Mouse (Mus musculus) frontal cortex, postnatal 14 days (tissue): Measurements from ENCODE around the gene Mtfr1l.

Experiments
- DNase-seq, 2 experiments: peaks; one replicate each; pipeline ENCODE4 v3.0.0; 2022; ENCODE audit warnings: low spot score in 2 of 2

Gene Mtfr1l

DNA sequence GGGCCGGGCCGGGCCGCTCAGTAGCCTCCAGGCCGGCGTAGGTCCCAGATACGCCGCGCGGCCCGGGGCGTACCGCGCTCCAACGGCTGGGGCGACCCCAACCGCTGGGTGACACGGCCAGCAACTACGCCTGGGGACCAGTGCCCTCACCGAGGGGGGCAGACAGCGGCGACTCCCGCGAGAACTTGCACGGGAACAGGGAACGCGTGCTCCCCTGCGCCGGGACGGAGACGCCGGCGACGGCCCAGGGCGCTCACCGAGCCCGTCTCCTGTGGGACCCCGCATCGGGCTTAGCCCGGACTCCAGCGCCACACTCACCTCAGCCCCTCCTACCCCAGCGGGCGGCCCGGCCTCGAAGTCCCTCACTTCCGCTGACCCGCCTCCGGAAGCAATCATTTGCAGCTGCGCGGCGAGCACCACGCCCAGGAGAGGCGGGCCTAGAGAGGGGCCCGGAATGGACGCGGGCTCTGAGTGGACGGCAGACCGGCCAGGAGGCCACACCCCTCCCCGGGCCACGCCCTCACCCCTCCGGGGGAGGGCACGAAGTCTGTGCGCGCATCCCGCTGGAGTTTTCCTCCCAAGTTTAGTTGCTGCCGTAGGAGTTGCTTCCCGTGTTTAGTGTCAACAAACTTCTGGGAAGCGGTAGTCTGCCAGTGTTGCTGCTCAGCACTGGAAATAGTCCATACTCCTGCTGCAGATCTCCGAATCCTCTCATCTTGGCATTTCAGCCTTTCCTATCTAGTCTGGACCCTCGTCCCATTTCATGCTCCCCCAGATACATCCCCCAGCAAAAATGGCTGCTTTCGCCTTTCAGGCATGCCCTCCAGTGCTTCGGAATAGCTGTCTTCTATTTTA lies at the start of gene Mtfr1l:
TSS of gene Mtfr1l (minus strand) at position 456 of the 855 bp plus-strand sequence.
- DNase-seq: peak; percentile 94

DNA sequence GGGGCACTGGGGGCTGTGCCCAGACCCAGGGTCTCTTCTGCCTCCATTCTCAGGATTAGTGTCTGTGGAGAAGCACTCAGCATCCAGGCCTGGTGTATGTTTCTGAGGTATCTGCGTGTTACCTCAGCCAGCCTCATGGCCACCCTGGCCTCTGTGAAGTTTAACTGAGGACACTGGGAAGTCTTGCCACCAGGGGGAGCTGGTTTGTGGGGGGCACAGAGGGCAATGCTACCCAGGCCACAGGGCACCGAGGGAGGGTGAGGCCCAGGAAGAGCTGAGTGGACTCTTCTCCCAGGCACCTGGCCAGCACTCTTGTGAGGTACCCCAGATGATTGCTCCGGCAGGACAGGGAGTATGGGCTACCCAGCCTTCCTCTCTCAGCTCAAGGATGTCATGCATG lies 48.3 kb upstream of the Mtfr1l start:
- no peak for DNase-seq

DNA sequence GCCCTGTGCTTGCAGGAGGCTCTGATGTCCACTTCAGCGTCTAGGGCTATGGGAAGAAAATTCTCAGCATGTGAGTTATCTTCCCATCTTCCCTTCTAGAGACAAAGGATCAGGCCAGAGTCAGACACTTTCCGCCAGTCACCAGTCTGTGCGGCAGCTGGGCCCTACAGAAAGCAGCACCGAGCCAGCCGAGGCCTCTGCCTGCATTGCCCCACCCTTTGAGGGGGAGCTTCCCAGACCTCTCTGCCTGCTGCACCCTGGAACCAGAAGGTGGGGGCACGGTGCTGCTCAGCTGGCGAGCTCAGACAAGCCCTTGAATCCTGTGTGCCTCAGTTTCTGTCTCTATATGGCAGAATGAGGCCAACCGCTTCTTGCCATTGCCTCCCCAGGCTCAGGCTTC lies 46.2 kb upstream of the Mtfr1l start:
- DNase-seq: no peak

DNA sequence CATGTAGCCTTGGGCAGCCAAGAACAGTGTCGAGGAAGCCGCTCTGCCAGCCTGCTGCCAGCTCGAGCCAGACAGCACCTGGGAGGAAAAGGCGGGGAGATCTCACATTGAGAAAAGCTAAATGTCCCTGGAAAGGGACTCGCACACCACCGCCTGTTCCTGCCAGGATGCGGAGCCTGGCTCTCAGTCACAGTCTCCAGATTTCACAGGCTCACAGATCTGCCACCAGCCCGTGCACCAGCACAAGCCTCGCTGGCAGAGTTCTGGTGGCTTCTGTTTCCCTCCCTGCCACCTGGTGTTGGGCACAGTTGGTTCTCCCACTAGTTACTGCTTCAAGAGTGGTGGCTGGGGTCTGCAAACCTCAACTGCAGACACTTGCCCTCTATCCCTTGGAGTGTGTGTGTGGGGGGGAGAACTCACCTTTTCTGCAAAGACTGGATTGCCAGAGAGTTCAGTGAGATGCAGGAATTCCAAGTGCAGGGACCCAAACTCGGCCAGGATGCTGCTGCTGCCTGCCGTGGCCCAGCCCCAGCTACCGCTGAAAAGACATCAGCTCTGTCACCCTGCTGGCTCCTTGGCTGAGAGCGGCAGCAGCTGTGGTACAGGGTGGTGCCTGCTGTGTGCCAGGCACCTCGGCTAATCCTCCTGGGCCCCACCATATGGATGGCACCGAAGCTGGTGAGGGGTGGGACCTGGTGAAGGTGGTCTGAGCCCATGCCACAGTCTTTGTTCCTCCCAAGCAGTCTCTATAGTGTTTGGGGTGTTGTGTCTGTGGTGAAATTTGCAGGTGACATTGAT lies 45.4 kb upstream of the Mtfr1l start:
- peak; percentile 44 to 49 for DNase-seq

DNA sequence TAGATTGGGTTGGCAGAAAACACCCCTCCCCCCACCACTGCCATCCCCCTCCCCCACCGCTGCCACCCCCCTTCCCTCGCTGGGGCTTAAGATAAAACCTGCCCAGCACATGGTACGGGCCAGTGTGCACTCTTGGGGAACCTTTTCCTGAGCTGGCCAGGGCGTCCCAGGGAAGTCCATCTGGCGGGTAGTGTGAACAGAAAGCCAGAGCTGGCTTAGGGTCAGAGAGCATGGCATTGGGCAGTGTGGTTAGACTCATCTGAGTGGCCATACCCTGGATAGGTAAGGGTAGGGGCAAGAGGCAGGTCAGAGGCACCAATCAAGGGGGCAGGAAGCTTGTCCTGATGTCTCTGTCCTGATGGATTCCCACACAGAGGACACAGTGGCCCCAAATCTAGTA lies 44.4 kb upstream of the Mtfr1l start:
- no peak for DNase-seq

DNA sequence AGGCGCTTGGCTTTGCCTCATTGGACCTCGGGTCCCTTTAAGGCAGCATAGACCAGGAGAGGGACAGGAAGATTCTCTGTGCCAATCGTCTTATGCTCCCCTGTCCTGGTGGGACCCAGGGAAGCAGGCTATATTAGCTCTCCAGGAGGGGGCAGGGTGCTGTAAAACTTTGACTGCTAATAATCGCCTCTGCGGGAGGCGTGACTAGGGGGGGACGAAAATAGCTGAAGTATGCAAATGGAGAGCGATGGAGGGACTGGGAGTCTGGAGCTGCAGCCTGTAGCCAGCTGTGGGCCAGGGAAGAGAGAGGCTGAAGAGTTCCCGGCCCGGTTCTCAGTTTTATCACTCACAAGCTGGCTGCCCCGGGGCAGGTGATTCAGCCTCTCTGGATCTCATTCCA lies 44.0 kb upstream of the Mtfr1l start:
- DNase-seq: no peak

DNA sequence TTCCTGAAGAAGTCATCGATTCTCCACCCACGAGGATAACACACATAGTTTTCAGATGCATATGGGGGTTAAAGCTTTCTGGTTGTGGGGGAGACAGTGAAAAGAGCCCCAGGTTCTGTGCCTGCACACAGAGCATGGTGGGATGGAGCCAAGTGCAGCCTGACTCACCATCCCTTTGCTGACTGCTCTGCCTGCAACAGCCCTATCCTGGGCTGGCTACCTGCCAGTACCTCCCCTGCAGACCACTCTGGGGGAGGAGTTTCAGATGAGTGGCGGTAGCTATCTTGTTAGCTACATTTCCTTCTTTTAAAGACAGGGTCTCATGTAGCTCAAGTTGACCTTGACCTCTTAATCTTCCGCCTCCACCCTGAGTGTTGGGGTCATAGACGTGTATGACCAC lies 43.2 kb upstream of the Mtfr1l start:
- DNase-seq: no peak

DNA sequence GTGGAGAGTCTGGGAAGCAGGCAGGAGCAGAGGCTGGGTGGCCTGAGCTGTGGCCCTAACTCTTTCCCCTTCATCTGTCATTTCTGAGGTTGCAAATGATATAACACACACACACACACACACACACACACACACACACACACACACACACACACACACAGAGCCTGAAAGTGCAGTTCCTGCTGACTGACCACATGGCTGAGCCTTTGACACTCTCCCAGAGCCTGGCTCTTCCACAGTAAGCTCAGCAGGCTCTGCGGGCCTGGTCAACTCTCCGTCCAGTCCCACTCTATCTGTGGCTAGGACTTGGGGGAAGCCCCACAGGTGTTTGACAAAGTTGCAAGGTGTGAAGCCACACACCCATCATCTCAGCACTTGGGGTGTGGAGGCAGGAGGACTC lies 42.1 kb upstream of the Mtfr1l start:
- DNase-seq: no peak

DNA sequence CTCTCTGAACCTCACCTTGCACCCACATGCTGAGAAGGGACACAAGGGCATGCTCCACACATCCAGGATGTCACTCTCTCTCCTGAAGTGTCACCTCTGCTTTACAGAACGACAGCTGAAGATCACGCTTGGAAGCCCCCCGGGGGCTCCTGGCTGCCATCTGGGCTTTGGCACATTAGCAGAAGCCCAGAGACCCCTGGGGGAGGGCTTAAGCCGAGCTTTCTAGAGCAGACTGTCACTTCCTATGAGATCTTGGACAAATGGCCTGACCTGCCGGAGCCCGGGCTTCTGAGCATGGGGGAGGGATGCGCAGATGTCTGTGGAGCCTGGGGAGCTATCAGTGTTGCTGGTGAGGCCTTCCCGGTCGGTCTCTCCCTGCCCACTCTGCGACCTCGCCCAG lies 40.3 kb upstream of the Mtfr1l start:
- DNase-seq: no peak

DNA sequence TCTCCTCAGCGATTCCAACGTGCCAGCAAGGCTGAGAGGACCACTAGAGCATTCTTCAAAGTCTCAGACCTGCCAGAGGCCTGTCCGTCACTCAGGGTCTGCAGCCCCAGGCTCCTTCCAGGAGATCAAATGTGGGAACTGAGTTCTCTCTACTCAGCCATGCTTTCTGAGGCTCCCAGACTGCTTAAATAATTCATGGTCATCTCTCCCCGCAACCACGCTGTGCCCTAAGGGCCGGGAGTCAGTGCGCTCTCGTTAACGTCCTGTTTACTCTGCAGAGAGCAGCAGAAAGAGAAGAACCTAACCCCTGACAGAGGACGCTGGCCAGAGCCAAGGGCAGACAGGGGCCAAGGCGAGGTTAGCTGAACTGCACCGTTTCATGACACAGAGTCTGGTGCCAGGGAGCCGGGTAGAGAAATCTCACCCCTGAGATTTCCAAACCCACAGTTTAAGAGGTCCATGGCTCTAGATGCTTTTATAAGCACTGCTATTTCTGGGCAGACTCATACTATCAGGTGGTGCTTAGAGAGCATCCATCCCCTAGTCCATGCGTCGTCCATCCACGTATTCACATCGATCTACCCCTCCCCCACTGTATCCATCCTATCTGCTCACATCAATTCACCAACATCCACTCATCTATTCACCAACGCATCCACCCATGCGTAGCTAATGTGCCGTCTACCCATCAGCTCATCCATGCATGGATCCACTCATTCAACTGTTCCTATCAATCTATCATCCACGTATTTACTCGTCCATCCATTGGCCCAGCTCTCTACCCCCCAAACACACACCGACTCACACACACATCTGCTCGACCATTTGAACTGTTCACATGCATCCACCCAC lies 37.5 kb upstream of the Mtfr1l start:
- DNase-seq: no peak

DNA sequence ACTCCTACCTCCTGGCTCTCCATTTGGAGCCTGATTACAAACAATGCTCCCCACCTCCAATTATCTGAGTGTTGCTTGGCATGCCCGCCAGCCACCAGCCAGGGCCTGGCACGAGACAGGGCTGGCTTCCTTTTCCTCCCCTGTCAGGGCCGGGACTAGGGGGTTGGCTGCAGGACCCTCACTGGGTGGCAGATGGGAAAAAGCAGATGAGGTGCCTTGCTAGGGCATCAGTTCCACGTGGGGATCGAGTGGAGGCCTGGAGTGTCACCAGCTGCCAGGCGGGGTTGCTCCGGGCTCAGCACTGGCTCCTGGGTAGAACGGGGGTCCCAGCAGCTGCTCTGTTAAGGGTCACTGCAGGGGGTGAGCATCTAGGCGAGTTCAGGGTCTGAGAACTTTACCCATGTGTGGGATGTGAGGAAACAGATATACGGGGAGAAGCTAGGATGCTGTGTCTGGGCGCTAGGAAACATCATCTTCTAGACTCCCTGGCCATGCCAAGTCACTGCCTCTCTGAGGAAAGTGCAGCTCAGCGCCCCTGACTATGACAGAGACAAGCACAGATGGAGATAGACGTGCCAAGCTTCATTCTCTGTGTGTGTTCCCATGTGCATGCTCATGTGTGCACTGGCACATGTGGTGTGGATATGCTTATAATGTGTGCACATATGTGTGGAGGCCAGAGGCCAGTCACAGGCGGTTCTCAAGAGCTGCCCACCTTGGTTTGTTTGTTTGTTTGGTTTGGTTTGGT lies 35.7 kb upstream of the Mtfr1l start:
- no peak for DNase-seq

DNA sequence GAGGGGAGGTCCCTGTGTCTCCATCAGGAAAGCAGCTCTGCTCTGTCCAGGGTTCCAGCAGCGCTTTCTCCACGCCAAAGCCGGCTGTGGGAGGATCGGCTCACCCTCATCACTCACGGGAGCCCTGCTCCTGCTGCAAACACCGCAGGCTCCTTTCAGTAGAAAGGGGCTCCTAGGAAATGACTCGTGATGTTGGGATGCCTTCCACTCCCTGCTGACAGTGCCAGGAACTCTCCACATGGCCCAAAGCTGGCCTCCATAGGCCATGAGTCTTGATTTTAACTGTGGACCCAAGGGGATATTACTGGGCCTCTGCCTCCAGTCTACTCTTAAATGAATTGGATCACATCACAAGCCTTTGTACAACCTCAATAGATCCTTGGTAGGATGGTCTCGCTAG lies 34.6 kb upstream of the Mtfr1l start:
- DNase-seq: no peak

DNA sequence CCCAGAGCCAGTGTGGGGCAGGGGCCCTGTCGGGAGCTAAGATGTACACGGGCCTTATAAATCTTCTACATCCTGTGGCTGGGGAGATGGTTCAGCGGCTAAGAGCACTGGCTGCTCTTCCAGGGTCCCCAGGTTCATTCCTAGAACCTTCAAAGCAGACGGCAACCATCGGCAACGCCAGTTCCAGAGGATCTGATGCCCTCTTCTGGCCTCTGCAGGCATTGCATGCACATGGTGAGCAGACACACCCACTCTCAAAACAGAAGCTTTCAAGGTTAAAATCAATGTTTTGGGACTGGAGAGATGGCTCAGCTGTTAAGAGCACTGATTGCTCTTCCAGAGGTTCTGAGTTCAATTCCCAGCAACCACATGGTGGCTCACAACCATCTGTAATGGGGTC lies 34.0 kb upstream of the Mtfr1l start:
- no peak for DNase-seq

DNA sequence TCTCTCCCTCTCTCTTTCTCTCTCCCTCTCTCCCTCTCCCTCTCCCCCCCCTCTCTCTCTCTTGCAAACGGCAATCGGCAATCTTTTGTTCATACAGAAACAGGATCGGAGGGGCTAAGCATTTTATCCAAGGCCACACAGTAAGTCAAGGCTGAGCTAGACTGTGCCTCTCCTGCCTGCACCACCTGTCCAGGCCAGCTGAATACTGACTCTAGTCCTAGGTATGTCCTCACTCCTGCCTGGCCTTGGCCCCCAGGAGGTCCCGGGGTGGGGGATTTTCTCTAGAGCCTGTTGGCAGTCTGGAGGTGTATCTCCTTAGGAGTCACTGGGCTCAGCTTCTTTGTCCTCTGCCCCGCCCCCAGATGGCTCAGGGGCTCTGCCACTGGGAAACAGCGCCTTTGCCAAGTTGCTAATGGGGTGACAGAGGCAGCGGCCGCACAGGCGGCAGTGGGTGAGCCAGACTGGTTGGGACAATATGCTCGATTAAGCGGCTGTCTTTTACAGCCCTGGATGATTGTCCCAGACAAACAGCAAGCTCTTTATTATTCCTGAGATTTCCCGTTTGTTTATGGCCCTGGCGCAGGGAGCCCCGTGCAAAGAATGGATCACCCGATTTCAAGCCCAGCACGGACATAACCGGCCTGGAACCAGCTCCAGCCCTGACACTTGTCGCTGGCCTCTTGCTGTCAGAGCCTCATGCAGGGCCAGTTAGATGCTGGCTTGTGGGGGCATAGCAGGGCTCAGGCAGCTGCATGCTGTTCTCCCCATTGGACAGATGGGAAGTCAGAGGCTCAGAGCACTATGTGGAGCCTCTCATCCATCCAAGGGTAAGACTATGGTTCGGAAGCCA lies 32.4 kb upstream of the Mtfr1l start:
- no peak for DNase-seq

DNA sequence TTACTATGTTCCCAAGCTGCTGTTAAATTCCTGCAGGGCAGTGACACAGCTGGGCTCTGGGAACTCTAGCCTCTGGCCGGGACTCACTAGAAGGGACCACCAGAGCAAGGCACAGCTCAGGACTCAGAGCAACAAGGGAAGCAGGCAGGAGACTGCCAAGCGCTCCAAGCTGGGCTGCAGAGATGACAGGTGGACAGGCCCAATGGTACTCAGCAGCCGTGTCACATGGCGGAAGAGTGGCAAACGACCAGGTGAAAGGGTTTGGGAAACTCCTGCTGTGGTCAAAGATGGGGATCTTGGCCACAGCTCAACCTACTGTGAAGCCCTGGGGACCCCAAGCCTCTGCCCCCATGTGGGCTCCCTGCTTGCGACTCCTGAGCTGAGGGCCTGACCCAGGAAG lies 28.9 kb upstream of the Mtfr1l start:
- no peak for DNase-seq

DNA sequence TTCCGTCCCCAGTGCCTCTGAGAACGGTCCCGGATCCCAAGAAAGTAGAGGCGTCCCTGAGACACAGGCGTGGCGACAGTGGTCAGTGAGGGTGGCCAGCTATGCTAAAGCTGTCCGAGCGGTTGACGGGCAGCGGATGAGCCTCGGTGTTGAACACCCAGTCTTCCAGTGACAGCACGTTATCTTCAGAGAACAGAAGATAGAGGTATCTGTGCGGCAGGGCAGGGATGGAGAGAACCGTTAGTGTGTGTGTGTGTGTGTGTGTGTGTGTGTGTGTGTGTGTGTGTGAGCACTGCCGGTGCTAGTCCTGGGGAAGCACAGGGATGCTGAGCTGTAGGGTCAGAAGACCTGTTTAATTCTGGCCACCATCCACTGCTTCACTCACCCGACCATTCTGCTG lies 28.4 kb upstream of the Mtfr1l start:
- no peak for DNase-seq

DNA sequence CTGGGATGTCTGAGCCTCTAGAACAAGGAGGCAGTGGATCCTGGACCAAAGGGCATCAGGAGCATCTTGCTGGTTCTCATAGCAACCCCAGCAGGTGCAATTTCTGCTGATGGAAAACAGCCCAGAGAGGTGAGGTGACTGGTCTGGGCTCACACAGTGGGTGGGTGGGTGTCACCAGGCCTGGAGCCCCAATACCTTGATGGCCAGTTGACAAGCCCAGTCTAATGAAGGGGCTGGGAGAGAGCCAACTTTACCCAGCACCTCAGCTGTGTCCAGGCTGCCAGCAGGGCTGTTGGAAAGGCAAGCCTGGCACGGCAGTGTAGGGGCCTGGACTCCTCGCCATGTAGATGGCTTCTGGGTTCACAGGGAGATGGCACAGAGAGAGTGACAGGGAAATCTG lies 26.8 kb upstream of the Mtfr1l start:
- no peak for DNase-seq

DNA sequence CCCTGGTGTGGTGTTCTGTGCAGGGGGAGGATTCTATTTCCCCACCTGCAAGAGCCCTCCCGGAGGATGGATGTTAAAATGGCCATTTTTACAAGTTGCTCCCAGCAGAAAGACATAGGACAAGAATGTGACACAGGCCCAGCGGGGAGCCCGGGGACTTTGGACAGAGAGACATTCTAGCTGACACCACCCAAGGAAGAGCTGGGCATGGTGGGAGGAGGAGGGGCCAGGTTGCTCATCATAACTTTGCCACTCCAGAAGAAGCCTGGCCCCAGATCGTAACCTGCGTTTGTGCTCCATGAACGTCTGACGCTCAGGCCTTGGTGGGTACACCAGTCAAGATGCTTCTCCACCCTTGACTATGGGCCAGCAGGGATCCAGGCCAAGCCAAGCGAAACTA lies 25.5 kb upstream of the Mtfr1l start:
- DNase-seq: no peak

DNA sequence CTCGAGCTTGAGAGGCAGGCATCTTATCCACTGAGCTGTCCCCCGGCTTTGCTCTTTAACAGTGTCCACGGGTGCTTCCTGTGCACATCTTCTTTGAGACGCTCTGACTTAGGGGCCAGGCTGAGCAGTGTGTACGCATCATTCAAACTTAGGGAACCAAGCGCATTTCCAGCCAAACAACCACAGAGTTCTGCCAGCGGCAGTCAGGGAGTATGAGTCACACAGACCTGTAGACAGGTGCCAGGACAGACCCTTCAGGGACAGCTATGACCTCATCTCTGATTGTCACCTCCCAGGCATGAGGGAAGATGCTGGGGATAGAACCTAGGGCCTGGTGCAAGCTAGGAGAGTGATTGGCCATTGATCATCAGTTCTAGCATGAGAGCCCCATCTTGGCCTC lies 24.0 kb upstream of the Mtfr1l start:
- DNase-seq: no peak

DNA sequence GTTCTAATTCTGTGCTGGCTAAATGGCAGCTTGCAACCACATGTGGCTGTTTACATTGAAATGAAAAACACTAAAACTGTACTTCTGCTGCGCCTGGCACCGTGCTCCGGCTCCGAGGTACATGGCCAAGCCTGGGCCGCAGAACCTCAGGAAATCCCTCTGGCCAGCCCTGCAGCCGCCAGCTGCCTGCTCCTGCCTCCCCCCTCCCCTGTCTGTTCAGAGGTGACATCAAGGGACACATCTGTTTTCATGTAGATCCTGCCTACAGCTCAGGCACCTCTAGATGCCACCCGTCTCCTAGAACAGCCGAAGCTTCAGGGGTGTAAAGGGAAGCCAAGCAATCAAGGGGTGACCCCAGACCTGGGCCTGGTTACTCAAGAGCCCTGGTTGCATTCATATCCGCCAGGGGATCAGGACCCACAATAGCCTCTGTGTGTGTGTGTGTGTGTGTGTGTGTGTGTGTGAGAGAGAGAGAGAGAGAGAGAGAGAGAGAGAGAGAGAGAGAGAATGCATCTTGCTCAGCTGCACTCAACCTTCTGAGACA lies 23.5 kb upstream of the Mtfr1l start:
- no peak for DNase-seq
